Mouse (Mus musculus): ENCODE data around the gene Nynrin. TPM values are rescaled to one million over a fixed set of nuclear protein-coding genes. Genes with fewer than 3 reads are reported as not detected.

The Nynrin gene
- total RNA-seq, 2 experiments from 2014 or later = 1.2 to 1.8 TPM

GRCm38 (mm10) chr14:55877469-55878315 is 23.9 kb downstream of the Nynrin start:
- no peak for DNase-seq (ENCODE audit: low spot score)

DNA sequence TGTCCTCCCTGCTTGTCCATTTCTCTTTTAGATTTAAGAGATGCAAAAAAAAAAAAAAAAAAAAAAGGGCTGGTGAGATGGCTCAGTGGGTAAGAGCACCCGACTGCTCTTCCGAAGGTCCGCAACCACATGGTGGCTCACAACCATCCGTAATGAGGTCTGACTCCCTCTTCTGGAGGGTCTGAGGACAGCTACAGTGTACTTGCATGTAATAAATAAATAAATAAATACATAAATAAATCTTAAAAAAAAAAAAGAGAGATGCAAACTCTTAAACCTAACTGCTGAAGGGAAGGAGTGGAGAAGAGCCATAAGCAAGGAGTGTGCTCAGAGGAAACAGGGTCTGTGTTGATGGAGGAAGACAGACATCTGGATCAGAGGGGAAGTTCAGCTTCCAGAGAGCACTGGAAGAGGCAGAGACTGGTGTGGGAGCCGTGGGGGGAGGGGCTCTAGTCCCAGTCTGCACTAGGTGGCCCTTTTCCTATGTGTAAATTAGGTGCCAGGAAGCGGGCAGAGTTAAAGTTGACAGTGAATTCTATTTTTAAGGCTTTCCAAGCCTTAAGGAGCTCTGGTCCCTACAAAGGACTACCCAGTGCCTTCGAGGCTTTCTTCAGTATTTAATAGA is 24.6 kb downstream of the Nynrin start:
- no peak for DNase-seq (ENCODE audit: low spot score)

GRCm38 (mm10) chr14:55879623-55880022 is 25.8 kb downstream of the Nynrin start:
- peak; percentile 49 for DNase-seq (ENCODE audit: low spot score)

DNA sequence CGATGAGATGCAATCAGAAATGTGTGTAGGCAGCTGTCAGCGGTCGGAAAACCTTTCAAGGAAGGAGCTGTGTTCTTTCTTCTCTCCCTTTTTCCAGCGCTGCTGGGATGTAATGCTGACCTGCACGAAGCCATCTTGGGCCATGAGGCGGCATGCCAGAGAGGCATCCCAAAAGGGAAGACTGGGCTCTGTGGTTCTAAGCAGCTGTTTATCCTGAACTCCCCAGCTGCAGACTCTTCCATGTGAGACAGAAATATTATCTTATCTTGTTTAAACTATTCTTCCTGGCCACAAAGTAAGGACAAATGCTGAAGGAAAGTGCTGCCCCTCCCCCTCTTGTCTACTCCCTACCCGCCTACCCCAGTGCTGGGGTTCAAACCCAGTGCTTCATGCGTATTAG is 27.2 kb downstream of the Nynrin start:
- no peak for DNase-seq (ENCODE audit: low spot score)

GRCm38 (mm10) chr14:55882171-55882641 is 28.4 kb downstream of the Nynrin start:
- DNase-seq (ENCODE audit: low spot score) = no peak

- no peak for DNase-seq (ENCODE audit: low spot score)
Measured at GRCm38 (mm10) chr14:55883149-55883661, 29.4 kb downstream of the Nynrin start.

DNA sequence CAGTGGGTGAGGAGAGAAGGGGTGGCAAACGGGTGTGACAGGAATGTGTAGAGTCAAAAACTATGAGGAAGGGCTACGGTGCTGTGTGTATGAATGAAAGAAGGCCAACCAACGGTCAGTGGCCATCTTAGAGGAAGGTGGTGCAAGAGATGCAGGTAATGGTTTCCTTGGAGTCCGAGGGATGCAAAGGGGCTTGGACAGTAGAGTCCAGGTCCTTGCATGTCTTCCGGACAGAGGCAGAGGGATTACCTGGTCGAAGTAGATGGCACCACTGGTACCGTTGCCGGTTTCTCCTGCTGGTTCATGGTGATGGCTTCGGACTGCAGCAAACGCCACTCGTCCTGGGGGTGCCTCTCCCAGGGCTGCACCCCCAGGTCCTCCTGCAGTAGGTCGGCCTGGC is 29.9 kb downstream of the Nynrin start:
- no peak for DNase-seq (ENCODE audit: low spot score)

- peak; percentile 46 for DNase-seq (ENCODE audit: low spot score)
Measured at GRCm38 (mm10) chr14:55884166-55884565, 30.4 kb downstream of the Nynrin start, which contains the start of gene Cbln3. Gene Cbln3, minus strand, starts transcription at chr14:55884392.

- peak; percentile 90 for DNase-seq (ENCODE audit: low spot score)
Measured at GRCm38 (mm10) chr14:55884713-55885113, 30.9 kb downstream of the Nynrin start, which contains the start of gene Khnyn. Gene Khnyn, plus strand, starts transcription at chr14:55884947.

DNA sequence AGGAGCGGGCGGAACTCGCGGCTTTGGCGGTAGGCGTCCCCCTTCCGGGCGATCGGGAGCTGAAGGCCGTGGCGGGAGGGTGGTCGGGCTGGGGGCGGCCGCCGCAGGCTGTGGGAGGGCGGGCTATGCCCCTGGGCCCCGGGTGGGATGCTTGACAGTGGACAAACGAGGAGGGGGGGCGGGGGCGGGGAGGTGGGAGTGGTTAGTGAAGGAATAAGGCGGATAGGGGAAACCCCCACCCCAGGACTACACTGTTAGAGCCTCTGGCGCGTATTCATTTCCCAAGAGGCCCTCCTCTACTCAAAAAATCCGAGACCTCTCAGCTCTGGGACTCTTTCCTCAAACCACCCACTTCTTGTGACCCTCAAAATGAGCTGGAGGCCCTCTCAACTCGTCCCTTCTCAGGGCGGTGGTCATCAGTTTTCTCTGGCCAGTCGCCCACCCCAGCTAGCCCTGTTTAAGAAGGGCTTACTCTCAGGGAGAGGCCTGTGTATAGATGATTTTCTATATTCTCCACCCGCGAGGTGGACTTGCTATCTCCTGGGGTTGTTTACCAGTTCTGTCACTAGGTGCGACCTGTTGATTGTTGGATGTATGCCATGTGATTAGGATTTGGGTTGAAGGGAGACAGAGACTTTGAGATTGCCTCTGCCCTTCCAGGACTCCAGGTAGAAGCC is 31.4 kb downstream of the Nynrin start:
- DNase-seq (ENCODE audit: low spot score) = no peak

GRCm38 (mm10) chr14:55885791-55886271 is 32.0 kb downstream of the Nynrin start:
- peak; percentile 57 for DNase-seq (ENCODE audit: low spot score)

GRCm38 (mm10) chr14:55886571-55887382 is 33.0 kb downstream of the Nynrin start:
- no peak for DNase-seq (ENCODE audit: low spot score)

- no peak for DNase-seq (ENCODE audit: low spot score)
Measured at GRCm38 (mm10) chr14:55897671-55898070, 43.9 kb downstream of the Nynrin start.

GRCm38 (mm10) chr14:55898947-55899346 is 45.1 kb downstream of the Nynrin start:
- no peak for DNase-seq (ENCODE audit: low spot score)

GRCm38 (mm10) chr14:55899701-55900413 is 46.0 kb downstream of the Nynrin start, which contains the start of gene Sdr39u1:
Gene Sdr39u1, minus strand, starts transcription at chr14:55900293.
- peak; percentile 79 for DNase-seq (ENCODE audit: low spot score)

DNA sequence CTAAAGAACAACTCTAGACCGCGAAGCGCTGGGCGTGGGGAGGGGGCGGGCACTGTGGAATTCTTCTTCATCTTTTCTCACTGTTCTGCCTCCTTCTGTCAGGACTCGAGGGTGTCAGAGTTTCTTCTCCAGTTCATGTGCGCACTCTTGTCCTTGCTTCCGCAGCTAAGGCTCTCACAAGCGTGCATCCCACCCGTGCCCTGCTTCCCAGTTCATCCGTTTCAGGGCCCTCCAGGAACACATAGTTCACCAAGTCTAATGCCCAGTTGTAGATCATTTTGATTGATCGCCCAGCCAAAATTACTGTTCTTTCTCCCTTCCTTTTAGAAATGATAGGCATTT is 46.6 kb downstream of the Nynrin start:
- DNase-seq (ENCODE audit: low spot score) = no peak

DNA sequence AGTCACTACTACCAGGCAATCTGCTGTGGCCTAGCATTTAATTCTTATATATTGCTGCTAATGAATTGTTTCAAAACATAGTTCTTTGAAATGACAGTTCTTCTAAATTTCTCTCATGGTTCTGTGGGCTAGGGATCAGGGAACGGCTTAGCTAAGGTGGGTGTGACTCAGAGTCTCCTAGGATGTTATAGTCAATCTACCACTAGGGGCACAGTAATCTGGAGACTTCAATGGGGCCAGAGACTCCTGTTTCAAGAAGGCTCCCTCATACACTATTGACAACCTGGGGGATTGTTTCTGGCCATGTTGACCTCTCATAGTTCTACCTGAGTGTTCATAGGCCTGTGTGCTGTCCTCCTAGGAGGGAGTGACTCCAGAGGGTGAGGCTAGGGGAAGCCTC is 51.7 kb downstream of the Nynrin start:
- DNase-seq (ENCODE audit: low spot score) = no peak

DNA sequence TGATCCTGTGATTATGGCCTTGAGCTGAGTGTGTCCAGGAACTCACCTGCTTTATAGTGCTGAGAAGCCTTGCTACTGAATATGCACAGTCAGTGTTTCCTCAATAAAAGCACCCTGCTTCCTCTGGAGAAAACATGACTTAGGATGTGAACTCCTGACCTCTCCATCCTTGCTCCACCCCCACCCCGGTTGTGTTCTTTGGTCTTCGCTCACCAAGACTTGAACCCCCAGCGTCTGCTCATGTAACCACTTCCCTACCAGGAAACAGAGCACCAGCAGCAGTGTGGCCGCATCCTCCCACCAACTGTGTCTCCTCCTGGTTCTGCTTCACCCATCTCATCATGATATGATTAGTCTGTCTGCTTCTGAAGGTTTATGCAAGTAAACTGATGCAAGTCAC is 59.6 kb downstream of the Nynrin start:
- no peak for DNase-seq (ENCODE audit: low spot score)

- peak; percentile 82 for DNase-seq (ENCODE audit: low spot score)
Measured at GRCm38 (mm10) chr14:55918240-55919082, 64.7 kb downstream of the Nynrin start.

All from gastrocnemius, adult 18-20 months (tissue).